Mouse (Mus musculus) ES-E14 (cell line): ENCODE measurements at regions not wholly inside any gene's neighbourhood (a gene's known extent, or its start where the extent isn't known, plus 50 kb on each side); places are given as distances from the start of the nearest gene placed in this dataset.

ENCODE experiments used
- CHD2 ChIP-seq: IDR thresholded peaks from 2 replicates; pipeline ENCODE4 v1.6.1; 2014; ENCODE audit warnings: mild to moderate bottlenecking, low read depth, low read length, inconsistent platforms
- HCFC1 ChIP-seq: IDR thresholded peaks from 2 replicates; pipeline ENCODE4 v1.6.1; 2012; ENCODE audit warnings: low read length, inconsistent platforms, borderline replicate concordance; ENCODE audit not compliant: insufficient read depth
- ZNF384 ChIP-seq: IDR thresholded peaks from 2 replicates; pipeline ENCODE4 v1.6.1; 2012; ENCODE audit warnings: low read depth, low read length, inconsistent platforms

DNA sequence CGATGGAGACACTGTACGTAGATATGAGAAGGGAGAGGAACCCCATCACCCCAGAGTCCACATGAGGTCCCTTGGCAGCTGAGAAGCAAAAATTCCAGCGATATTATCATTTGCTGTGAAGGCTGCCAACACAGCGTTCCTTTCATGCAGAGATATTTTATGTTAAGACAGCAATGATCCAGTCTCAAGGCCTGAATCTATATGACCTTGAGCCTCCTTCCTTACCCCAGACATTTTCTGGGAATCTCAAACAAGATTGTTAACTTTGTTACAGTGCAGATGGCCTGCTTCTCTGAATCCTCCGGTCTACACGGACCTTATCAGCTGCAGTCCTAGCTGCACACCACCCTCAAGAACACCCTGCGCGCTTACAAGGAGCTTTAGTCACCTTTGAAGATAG is 106.1 kb downstream of the Edn3 start:
- TF ChIP-seq CHD2 (no peak), ZNF384 (no peak), HCFC1 (no peak)
